Mouse (Mus musculus): ENCODE results near the gene Kcnn1.

DNA sequence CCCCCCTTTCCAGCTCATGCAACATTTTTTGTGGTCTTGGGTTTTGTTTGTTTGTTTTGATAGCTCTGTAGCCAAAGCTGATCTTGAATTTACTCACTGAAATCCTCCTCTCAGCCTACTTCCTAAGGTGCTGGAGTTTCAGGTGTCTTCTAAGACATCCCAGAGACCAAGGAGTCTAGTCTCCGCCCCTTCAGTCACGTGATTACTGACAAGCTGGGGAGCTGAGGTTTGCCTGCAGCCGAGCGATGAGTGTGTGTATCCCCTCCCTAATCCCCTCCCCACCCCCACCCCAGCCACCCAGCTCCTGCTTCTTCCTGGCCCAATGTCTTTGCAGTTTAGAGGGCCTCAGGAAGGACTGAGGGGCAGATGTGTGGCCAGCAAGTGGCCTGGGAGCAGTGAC, 5.5 kb downstream of the Kcnn1 start:
- no peak for TF ChIP-seq FLI1 (IDR thresholded peaks at IDR 0.05; ENCODE audit: low read length)
- no peak for TF ChIP-seq GATA1 (IDR thresholded peaks at IDR 0.05; ENCODE audit: borderline replicate concordance, low read length)
